Mouse (Mus musculus) thymus, adult 2 months (tissue): ENCODE results near the gene Cckbr. TPM values are rescaled to one million over a fixed set of nuclear protein-coding genes. Genes with fewer than 3 reads are reported as not detected.
"Not testable (repeated sequence)": the region's sequence is repeated elsewhere in the genome, so short reads cannot be mapped to it uniquely, and the experiment has no call there.

Experiments
- DNase-seq: peaks from one replicate; pipeline ENCODE4 v3.0.0; 2021
- H3K27ac ChIP-seq: fragments of 200-500 bp; 2 replicates; pipeline ENCODE4 v1.5.1; 2012; ENCODE audit warnings: low read length, control low read depth; ENCODE audit not compliant: control insufficient read depth, insufficient read depth
- H3K27me3 ChIP-seq: fragments of 200-500 bp; 2 replicates; pipeline ENCODE4 v1.6.1; 2012; ENCODE audit warnings: mild to moderate bottlenecking, low read length, moderate library complexity, mixed read lengths; ENCODE audit not compliant: control insufficient read depth, insufficient read depth
- H3K36me3 ChIP-seq: fragments of 200-500 bp; 2 replicates; pipeline ENCODE4 v1.6.1; 2012; ENCODE audit warnings: mild to moderate bottlenecking, low read length, moderate library complexity; ENCODE audit not compliant: control insufficient read depth, insufficient read depth
- H3K4me1 ChIP-seq: fragments of 200-500 bp; replicated peaks from 2 replicates; pipeline ENCODE4 v1.6.1; 2012; ENCODE audit warnings: low read length; ENCODE audit not compliant: control insufficient read depth, insufficient read depth
- H3K4me3 ChIP-seq: fragments of 200-500 bp; 2 replicates; pipeline ENCODE4 v1.5.1; 2012; ENCODE audit warnings: mild to moderate bottlenecking, low read length, control low read depth, moderate library complexity; ENCODE audit not compliant: control insufficient read depth, insufficient read depth
- CTCF ChIP-seq: fragments of 200-500 bp; IDR thresholded peaks from 2 replicates; pipeline ENCODE4 v1.5.1; 2012; ENCODE audit warnings: mild to moderate bottlenecking, control low read depth, low read length, moderate library complexity, borderline replicate concordance; ENCODE audit not compliant: control insufficient read depth, poor library complexity, insufficient read depth; ENCODE audit errors: extremely low read depth
- POLR2A ChIP-seq: fragments of 200-500 bp; IDR thresholded peaks from 2 replicates; pipeline ENCODE4 v1.6.1; 2012; ENCODE audit warnings: mild to moderate bottlenecking, low read length, control low read depth, moderate library complexity; ENCODE audit not compliant: control insufficient read depth, poor library complexity, insufficient read depth; ENCODE audit errors: extremely low read depth
- WGBS: fragments of 180-500 bp; shearing (Covaris S2); methylation state at CpG from one replicate; pipeline ENCODE4 v1.1.7; 2018; 5-methylcytosine and 5-hydroxymethylcytosine counted together
- polyA plus RNA-seq: library from polyadenylated mRNA; depleted of rRNA; stranded (reverse); fragments of >200 nt; gene quantifications from 2 replicates; pipeline ENCODE4 v1.2.3, GENCODE M21; 2012

The Cckbr gene
- polyA plus RNA-seq, 1 experiment = 0.28 TPM

DNA sequence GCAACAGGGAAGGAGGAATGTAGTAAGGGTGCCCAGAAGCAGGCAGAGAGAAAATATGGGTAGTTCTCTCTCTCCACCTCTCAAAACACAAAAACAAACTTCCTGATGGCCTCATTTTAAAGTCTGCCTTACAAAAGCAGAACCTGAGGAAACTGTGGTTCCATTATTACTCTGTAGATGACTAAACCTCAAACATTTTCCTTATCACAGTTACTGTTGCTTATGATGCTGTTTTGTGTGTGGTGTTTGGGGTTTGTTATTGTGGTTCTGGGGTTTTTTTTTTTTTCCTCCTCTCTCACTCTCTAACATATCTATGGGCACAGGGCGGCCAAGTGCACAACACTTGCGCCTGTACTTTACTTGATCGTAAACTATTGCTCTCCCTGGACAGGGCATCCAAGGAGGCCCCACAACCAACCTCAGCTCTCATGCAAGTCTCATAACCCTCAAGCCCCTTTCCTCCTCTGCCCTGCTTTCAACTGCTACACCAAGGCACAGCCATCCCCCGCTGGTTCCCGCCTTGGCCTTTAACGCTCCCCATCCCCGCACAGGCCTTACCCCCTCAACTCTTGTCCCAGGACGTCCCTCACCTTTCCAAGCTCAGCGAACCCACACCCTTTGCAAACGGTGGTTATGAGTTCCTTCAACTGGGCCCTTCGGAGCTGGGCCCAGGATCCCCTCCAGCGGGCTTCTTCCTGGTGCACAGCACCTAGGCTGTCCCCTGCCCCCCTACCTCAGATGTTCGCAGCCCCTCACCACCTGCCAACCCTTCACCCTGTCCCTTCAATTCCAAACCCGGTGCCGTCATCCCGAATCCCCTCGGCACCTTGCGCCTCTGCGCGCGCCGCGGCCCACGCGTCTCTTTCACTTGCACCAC is 26.2 kb upstream of the Cckbr start:
- H3K27ac ChIP-seq = no peak overlapping the region
- H3K36me3 ChIP-seq = no peaks in the 10 kb centered on the region
- 2% methylated on average over 25 of the region's 25 CpGs for WGBS
- TF ChIP-seq POLR2A (no peak), CTCF (no peak)
- peaks cover 10% of the 10 kb centered on the region for H3K4me1 ChIP-seq
- peak overlapping the region; percentile 67 for H3K4me3 ChIP-seq
- H3K27me3 ChIP-seq = no peaks in the 10 kb centered on the region
- DNase-seq = no peak

DNA sequence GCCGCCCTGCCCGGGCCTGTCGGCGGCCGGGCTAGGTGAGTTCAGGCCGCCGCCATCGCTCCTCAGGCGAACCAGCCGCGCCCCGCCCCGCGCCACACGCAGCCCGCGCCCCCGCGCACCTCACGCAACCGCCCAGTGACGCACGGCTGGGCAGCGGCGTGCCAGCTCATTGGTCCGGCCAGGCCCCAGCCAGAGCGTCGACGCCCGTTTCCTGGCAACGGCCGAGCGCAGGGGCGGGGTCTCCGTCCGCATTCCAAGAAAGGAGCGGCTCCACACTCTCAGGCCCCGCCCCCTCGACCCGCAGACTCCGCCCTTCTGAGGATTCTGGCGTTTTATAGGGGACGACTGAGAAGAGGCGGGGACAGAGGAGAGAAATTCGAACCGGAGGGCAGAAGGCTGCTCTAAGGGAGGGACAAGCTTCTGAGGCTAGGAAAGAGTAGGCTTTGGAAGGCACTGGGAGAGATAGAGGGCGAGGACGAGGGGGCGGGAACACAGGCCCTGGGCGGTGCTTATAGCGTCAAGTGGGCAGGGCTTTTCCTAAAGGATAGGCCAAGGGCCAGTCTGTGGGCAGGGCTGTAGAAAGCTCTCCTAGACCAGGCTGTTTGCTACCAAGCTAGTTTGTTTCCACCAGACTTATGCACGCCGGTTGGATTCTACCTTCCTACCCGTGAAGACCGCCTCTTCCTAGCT is 25.5 kb upstream of the Cckbr start, which contains the start of gene Fam160a2:
Gene Fam160a2, minus strand, starts transcription at position 120 of the 690 bp plus-strand sequence.
- DNase-seq = peak; percentile 97
- Histone ChIP-seq H3K27ac (no peak within 1 kb of the TSS), H3K4me3 (peak within 1 kb of the TSS; percentile 67), H3K36me3 (no peaks in the 10 kb centered on the region), H3K27me3 (no peaks in the 10 kb centered on the region), H3K4me1 (peaks cover 10% of the 10 kb centered on the region)
- peak; percentile 35; the same call in 1 of the 2 replicates for TF ChIP-seq POLR2A
- peak; percentile 47; the same call in 1 of the 2 replicates for TF ChIP-seq CTCF
- 1% methylated on average over 55 of the region's 55 CpGs for whole genome bisulfite sequencing

DNA sequence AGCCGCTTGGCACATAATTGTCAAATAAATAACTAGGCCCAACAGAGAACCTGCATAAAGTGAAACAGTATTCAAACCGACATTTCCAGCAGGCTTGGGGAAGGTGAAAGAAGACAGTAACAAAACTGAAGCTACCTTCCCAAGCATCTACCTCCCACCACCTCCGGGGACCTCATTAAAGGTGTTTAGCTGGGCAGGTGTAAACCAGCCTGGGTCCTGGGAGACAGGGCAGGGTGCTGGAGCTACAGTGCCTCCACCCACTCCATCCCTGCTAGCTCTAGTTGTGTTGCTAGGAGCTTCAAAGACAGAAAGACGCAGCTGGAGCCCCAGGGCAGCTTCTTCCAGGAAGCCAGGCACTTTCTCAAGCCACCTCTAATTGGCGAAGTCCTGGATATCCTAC is 21.3 kb upstream of the Cckbr start, which contains the start of gene Cnga4:
Gene Cnga4, plus strand, starts transcription at position 301 of the 400 bp plus-strand sequence.
- no peak for DNase-seq
- TF ChIP-seq CTCF (no peak), POLR2A (no peak)
- Histone ChIP-seq H3K36me3 (no peaks in the 10 kb centered on the region), H3K27me3 (no peaks in the 10 kb centered on the region), H3K4me1 (peaks cover 8% of the 10 kb centered on the region), H3K4me3 (no peak within 1 kb of the TSS), H3K27ac (no peak within 1 kb of the TSS)
- WGBS = 91% methylated on average over 5 of the region's 5 CpGs

DNA sequence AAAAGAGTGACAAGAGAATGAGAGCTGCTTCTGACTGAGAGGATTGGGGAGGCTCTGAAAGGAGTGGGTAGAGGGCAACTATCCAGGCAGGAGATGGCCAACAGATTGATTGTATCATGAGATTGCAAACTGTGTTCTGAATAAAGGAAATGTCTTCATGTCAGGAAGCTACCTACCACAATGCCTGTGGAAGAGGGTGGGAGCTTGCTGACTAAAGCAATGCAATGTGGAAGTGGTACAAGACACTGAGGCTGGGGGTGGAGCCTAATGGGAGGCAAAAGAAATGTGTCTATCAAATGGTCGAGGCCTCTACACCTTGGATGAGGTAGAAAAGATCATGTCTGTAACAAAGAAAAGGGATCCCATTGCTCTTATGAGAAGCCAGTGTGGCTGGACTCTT is 19.2 kb upstream of the Cckbr start:
- TF ChIP-seq CTCF = no peak
- no peak for TF ChIP-seq POLR2A
- Histone ChIP-seq H3K27me3 (no peaks in the 10 kb centered on the region), H3K36me3 (no peaks in the 10 kb centered on the region), H3K27ac (no peak overlapping the region), H3K4me3 (no peak overlapping the region), H3K4me1 (no peaks in the 10 kb centered on the region)
- 46% methylated on average over 1 of the region's 1 CpGs for WGBS
- DNase-seq = no peak

DNA sequence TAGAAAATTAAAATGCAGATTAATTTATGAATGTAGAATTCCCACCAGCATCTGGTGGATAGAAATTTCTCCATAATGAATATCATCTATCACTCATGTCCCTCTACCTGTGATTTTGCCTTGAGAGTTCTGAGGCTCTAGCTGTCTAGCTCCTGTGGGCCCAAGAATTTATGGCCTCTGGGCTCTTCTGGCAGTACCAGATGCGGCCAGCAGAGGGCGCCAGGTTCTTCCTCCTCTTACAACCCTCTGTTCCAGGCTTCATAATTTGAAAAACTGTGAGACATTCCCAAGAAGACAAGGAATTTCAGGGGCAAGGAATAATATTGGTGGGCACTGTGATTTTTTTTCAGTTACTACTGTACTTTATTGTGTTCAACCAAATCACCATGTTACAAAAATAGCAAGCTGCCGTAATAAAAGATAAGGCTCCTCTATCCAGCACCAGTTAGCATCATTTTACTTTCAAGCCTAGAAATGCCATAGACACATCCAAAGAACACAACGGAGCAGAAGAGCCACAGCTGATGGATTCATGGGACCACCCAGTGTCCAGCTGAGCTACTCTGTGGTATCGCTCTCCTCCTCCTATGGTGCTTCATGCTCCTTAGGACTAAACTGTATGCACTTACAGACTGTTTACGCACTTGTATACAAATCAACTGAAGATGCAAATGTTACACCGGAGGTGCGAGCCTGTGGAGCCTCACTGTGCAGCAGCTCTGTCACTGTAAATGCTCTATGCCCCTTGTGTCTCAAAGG is 13.5 kb upstream of the Cckbr start:
- H3K4me1 ChIP-seq, H3K4me3 ChIP-seq, H3K27me3 ChIP-seq, H3K27ac ChIP-seq, H3K36me3 ChIP-seq: not testable (repeated sequence)
- DNase-seq = peak; percentile 66
- TF ChIP-seq CTCF = peak; percentile 80; the same call in 1 of the 2 replicates
- 62% methylated on average over 8 of the region's 8 CpGs for WGBS

DNA sequence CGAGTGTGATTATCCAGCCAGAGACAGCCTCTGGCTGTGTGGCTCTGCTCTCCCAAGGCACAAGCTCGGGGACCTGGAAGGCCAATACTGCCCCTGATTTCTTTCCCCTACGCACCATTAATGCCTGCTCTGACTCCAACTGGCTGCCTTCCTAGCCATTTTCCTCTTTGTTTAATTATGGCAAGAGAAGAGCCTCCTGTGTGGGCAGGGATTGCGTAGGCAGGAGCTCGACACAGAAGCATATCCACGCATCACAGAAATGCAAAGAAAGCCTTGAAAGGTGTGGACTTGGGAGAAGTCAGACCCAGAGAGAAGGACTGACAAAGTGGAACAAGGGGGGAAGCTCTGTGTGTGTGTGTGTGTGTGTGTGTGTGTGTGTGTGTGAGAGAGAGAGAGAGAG is 11.1 kb upstream of the Cckbr start:
- H3K4me1 ChIP-seq = no peaks in the 10 kb centered on the region
- DNase-seq = no peak
- H3K4me3 ChIP-seq = no peak overlapping the region
- TF ChIP-seq POLR2A (no peak), CTCF (no peak)
- H3K36me3 ChIP-seq = no peaks in the 10 kb centered on the region
- no peak overlapping the region for H3K27ac ChIP-seq
- H3K27me3 ChIP-seq = no peaks in the 10 kb centered on the region
- WGBS = 80% methylated on average over 6 of the region's 6 CpGs
